Mouse (Mus musculus) neural tube, embryonic 14.5 days (tissue): Measurements from ENCODE around the gene Dmrt1. TPM values are rescaled to one million over a fixed set of nuclear protein-coding genes. Genes with fewer than 3 reads are reported as not detected.

Source experiments
- ATAC-seq: fragments of 200-750 bp; cut with Nextera tagmentation; 2 replicates; pipeline ENCODE4 v1.8.0; 2017; ENCODE audit warnings: low read depth, mild to moderate bottlenecking, moderate TSS enrichment, moderate library complexity
- H3K27ac ChIP-seq: fragments of 300-500 bp; sonication (generic); 2 replicates; pipeline ENCODE4 v1.5.1; 2014; ENCODE audit warnings: low read depth, mild to moderate bottlenecking, control low read depth, low read length, moderate library complexity, mixed read lengths
- H3K27me3 ChIP-seq: fragments of 300-500 bp; sonication (generic); 2 replicates; pipeline ENCODE4 v1.6.1; 2014; ENCODE audit warnings: low read length; ENCODE audit not compliant: control insufficient read depth, insufficient read depth
- H3K36me3 ChIP-seq: fragments of 300-500 bp; sonication (generic); 2 replicates; pipeline ENCODE4 v1.6.1; 2014; ENCODE audit warnings: low read length, mixed read lengths; ENCODE audit not compliant: control insufficient read depth, insufficient read depth
- H3K4me1 ChIP-seq: fragments of 300-500 bp; sonication (generic); 2 replicates; pipeline ENCODE4 v1.6.1; 2014; ENCODE audit warnings: low read length; ENCODE audit not compliant: control insufficient read depth, insufficient read depth
- H3K4me2 ChIP-seq: fragments of 300-500 bp; sonication (generic); 2 replicates; pipeline ENCODE4 v1.6.1; 2014; ENCODE audit warnings: mild to moderate bottlenecking, low read depth, low read length, control low read depth
- H3K4me3 ChIP-seq: fragments of 300-500 bp; sonication (generic); 2 replicates; pipeline ENCODE4 v1.5.1; 2014; ENCODE audit warnings: low read depth, low read length, control low read depth, mixed read lengths
- H3K9ac ChIP-seq: fragments of 300-500 bp; sonication (generic); replicated peaks from 2 replicates; pipeline ENCODE4 v1.6.1; 2014; ENCODE audit warnings: low read depth, mild to moderate bottlenecking, control low read depth, low read length, mixed read lengths
- H3K9me3 ChIP-seq: fragments of 300-500 bp; sonication (generic); 2 replicates; pipeline ENCODE4 v1.6.1; 2016; ENCODE audit warnings: low read length; ENCODE audit not compliant: control insufficient read depth
- WGBS: fragments of 180-500 bp; shearing (Covaris S2); extraction: QIAGEN DNeasy Blood & Tissue Kit; methylation state at CpG from one replicate; pipeline ENCODE4 v1.1.7; 2014; 5-methylcytosine and 5-hydroxymethylcytosine counted together
- polyA plus RNA-seq: library from polyadenylated mRNA; unstranded; fragments of >200 nt; fragmentation: Nextera tagmentation; extraction: Ambion mirVana; gene quantifications from 2 replicates; pipeline ENCODE4 v1.2.1, GENCODE M21; 2014

Dmrt1 gene
- polyA plus RNA-seq, 1 experiment from 2014 or later, result not detected

DNA sequence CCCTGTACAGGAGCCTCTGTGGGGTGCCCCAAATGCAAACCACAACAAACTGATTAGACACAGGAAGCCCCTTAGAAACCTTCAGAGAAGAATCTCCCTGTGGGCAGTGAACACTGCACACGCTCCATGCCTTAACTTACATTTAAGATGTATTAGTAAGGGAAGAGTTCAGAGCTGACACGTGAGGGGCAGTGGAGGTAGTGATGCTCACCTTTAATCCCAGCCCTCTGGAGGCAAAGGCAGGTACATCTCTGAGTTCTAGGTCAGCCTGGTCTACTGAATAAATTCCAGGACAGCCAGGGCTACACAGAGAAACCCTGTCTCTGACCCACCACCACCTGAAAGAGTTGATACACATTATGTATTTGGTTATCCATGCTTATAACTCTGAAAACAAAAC, 15.9 kb upstream of the Dmrt1 start:
- no peak for ATAC-seq
- Histone ChIP-seq H3K4me2 (no peak overlapping the region), H3K4me3 (no peak overlapping the region), H3K36me3 (no peaks in the 10 kb centered on the region), H3K9me3 (no peaks in the 10 kb centered on the region), H3K27me3 (no peaks in the 10 kb centered on the region), H3K27ac (no peak overlapping the region), H3K9ac (no peak overlapping the region), H3K4me1 (no peaks in the 10 kb centered on the region)
- WGBS, result 72% methylated on average over 2 of the region's 2 CpGs

- no peaks in the 10 kb centered on the region for H3K36me3 ChIP-seq
- no peaks in the 10 kb centered on the region for H3K4me1 ChIP-seq
- H3K9ac ChIP-seq, result no peak overlapping the region
- 83% methylated on average over 6 of the region's 6 CpGs for WGBS
- H3K27me3 ChIP-seq, result no peaks in the 10 kb centered on the region
- no peak overlapping the region for H3K27ac ChIP-seq
- H3K9me3 ChIP-seq, result no peaks in the 10 kb centered on the region
- no peak for ATAC-seq
- H3K4me2 ChIP-seq, result no peak overlapping the region
- H3K4me3 ChIP-seq, result no peak overlapping the region
These were observed 8.0 kb upstream of the Dmrt1 start for GRCm38 (mm10) chr19:25497434-25497833.

DNA sequence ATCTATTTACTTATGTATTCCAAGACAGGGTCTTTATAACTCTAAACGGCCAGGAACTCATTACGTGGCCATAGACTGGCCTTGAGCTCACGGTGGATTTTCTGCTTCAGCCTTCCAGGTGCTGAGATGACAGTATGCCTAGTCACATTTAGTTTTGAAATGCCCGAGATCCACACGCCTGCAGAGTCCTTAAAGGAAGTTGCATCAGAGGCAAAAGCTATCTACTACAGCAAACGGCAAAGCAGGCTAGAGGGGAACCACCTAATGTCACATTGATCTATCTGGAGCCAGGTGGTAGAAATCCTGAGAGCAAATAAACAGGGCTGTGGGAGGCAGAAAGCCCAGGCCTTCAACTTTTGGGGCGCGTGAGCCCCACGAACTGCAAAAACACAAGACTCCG, 540 bp upstream of the Dmrt1 start:
- Histone ChIP-seq H3K36me3 (no peaks in the 10 kb centered on the region), H3K27me3 (peaks cover 48% of the 10 kb centered on the region), H3K4me2 (no peak overlapping the region), H3K9ac (no peak overlapping the region), H3K4me1 (peaks cover 5% of the 10 kb centered on the region; the same call in 1 of the 2 replicates), H3K9me3 (no peaks in the 10 kb centered on the region), H3K4me3 (no peak overlapping the region), H3K27ac (no peak overlapping the region)
- 30% methylated on average over 10 of the region's 10 CpGs for WGBS
- no peak for ATAC-seq

- 2% methylated on average over 23 of the region's 23 CpGs for WGBS
- no peaks in the 10 kb centered on the region for H3K9me3 ChIP-seq
- H3K4me1 ChIP-seq, result peaks cover 5% of the 10 kb centered on the region; the same call in 1 of the 2 replicates
- H3K4me2 ChIP-seq, result 0 out of 2 replicates have a peak overlapping the region, but pooled peaks have one; percentile 23
- ATAC-seq, result no peak
- H3K9ac ChIP-seq, result no peak overlapping the region
- no peak overlapping the region for H3K27ac ChIP-seq
- no peak overlapping the region for H3K4me3 ChIP-seq
- peaks cover 50% of the 10 kb centered on the region for H3K27me3 ChIP-seq
- no peaks in the 10 kb centered on the region for H3K36me3 ChIP-seq
These were observed 1.2 kb downstream of the Dmrt1 start for GRCm38 (mm10) chr19:25506616-25507015.

DNA sequence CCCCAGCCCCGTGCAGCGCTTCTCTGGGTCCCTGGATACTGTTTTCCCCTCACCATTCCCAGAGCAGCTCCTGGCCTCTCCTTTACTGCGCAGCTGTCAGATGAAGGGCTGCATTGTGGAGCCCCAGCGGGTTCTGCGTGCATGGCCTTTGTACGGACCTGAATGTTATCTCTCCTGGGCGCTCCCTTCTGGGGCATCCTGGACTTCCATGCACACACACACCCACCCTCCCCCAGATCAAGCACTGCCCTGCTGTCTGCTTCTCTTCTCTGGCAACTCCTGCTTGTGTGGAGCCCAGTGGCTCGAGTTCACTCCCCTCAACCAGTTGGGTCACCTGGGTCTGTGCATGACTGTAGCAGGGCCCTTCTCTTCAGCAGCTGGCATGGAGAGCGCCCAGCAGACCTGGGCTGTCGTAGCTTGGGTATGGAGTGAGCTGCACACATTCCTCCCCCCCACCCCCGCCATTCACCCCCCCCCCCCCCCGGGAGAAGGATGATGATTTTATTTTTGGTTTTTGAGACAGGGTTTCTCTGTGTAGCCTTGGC, 9.6 kb downstream of the Dmrt1 start:
- no peaks in the 10 kb centered on the region for H3K4me1 ChIP-seq
- no peak for ATAC-seq
- H3K9ac ChIP-seq, result no peak overlapping the region
- no peak overlapping the region for H3K4me2 ChIP-seq
- 30% methylated on average over 11 of the region's 12 CpGs for WGBS
- H3K4me3 ChIP-seq, result no peak overlapping the region
- H3K27me3 ChIP-seq, result no peaks in the 10 kb centered on the region
- no peak overlapping the region for H3K27ac ChIP-seq
- H3K9me3 ChIP-seq, result no peaks in the 10 kb centered on the region
- H3K36me3 ChIP-seq, result no peaks in the 10 kb centered on the region

GRCm38 (mm10) chr19:25524156-25524555, 18.7 kb downstream of the Dmrt1 start:
- no peak overlapping the region for H3K27ac ChIP-seq
- no peaks in the 10 kb centered on the region for H3K27me3 ChIP-seq
- H3K4me1 ChIP-seq, result no peaks in the 10 kb centered on the region
- H3K9me3 ChIP-seq, result no peaks in the 10 kb centered on the region
- H3K9ac ChIP-seq, result no peak overlapping the region
- H3K36me3 ChIP-seq, result no peaks in the 10 kb centered on the region
- ATAC-seq, result no peak
- H3K4me3 ChIP-seq, result no peak overlapping the region
- H3K4me2 ChIP-seq, result no peak overlapping the region
- WGBS, result 76% methylated on average over 6 of the region's 6 CpGs

DNA sequence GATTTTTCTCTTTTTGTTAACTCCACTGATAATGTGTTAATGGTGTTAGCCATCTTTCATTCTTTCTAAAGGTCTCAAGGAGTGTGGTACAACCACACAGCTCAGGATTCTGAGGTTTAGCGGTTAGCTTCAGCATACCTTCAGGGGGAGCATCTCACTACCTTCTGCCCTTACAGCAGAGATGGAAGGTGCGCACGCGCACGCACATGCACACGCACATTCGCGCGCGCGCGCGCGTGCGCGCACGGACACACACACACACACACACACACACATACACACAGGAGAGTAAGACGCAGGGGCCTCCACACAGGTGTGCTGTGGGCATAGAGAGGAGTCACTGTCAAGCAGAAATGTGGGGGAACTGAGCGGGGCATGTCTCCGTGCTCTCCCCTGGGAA, 20.3 kb downstream of the Dmrt1 start:
- no peaks in the 10 kb centered on the region for H3K4me1 ChIP-seq
- no peaks in the 10 kb centered on the region for H3K9me3 ChIP-seq
- no peak overlapping the region for H3K27ac ChIP-seq
- no peaks in the 10 kb centered on the region for H3K36me3 ChIP-seq
- H3K9ac ChIP-seq, result no peak overlapping the region
- no peak overlapping the region for H3K4me3 ChIP-seq
- H3K4me2 ChIP-seq, result no peak overlapping the region
- H3K27me3 ChIP-seq, result no peaks in the 10 kb centered on the region
- ATAC-seq, result no peak
- 97% methylated on average over 20 of the region's 20 CpGs for WGBS

- Histone ChIP-seq H3K27ac (no peak overlapping the region), H3K9ac (no peak overlapping the region), H3K36me3 (no peaks in the 10 kb centered on the region), H3K4me1 (no peaks in the 10 kb centered on the region), H3K9me3 (no peaks in the 10 kb centered on the region), H3K4me2 (no peak overlapping the region), H3K4me3 (no peak overlapping the region), H3K27me3 (no peaks in the 10 kb centered on the region)
- ATAC-seq, result no peak
- 70% methylated on average over 12 of the region's 12 CpGs for WGBS
These were observed 24.3 kb downstream of the Dmrt1 start for GRCm38 (mm10) chr19:25529673-25530072.

DNA sequence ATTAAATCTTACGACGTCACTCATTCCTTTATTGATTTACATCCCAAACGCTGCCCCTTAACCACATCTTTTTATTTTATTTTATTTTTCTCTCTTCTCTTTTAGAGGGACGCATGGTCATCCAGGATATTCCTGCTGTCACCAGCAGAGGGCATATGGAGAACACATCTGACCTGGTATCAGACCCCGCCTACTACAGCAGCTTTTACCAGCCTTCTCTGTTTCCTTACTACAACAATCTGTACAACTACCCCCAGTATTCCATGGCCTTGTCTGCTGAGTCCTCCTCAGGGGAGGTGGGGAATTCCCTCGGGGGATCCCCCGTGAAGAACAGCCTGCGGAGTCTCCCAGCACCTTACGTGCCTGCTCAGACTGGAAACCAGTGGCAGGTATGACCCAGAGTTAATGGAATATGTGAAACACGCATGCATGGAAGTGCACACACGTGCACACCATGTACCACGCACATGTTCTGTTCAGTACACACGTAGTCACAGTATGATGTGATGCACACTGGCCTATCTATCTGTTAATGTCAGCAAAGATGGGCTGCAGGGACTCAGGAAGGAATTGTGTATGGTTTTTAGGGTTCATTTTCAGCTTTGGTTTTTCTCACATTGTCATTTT, 40.4 kb downstream of the Dmrt1 start:
- Histone ChIP-seq H3K9ac (no peak overlapping the region), H3K4me2 (no peak overlapping the region), H3K4me3 (no peak overlapping the region), H3K4me1 (0 out of 2 replicates have a peak, but pooled peaks cover 2% of the 10 kb centered on the region), H3K9me3 (no peaks in the 10 kb centered on the region), H3K36me3 (no peaks in the 10 kb centered on the region), H3K27ac (no peak overlapping the region), H3K27me3 (no peaks in the 10 kb centered on the region)
- peak; percentile 82 for ATAC-seq
- 35% methylated on average over 13 of the region's 13 CpGs for WGBS
